Mouse (Mus musculus) bone marrow, adult 2 months (tissue): ENCODE data around the gene Rab10. TPM values are rescaled to one million over a fixed set of nuclear protein-coding genes. Genes with fewer than 3 reads are reported as not detected.

ENCODE experiments used
- H3K27ac ChIP-seq: fragments of 200-500 bp; 2 replicates; pipeline ENCODE4 v1.5.1; 2012; ENCODE audit warnings: low read depth, mild to moderate bottlenecking, control low read depth, inconsistent platforms, low read length; ENCODE audit not compliant: control insufficient read depth, poor library complexity, insufficient read depth
- H3K4me1 ChIP-seq: fragments of 200-500 bp; 2 replicates; pipeline ENCODE4 v1.6.1; 2011; ENCODE audit warnings: low read length; ENCODE audit not compliant: control insufficient read depth, insufficient read depth
- H3K4me3 ChIP-seq: fragments of 200-500 bp; replicated peaks from 2 replicates; pipeline ENCODE3; 2011; ENCODE audit warnings: mild to moderate bottlenecking, low read depth, low read length, control low read depth; ENCODE audit not compliant: control insufficient read depth
- CTCF ChIP-seq: fragments of 200-500 bp; IDR thresholded peaks from 2 replicates; pipeline ENCODE4 v1.5.1; 2011; ENCODE audit warnings: low read length, control low read depth; ENCODE audit not compliant: control insufficient read depth, insufficient read depth
- POLR2A ChIP-seq: fragments of 200-500 bp; IDR thresholded peaks from 2 replicates; pipeline ENCODE4 v1.6.1; 2011; ENCODE audit warnings: low read depth, mild to moderate bottlenecking, control low read depth, low read length, borderline replicate concordance; ENCODE audit not compliant: control insufficient read depth
- WGBS: fragments of 180-500 bp; shearing (Covaris S2); methylation state at CpG from one replicate; pipeline ENCODE4 v1.1.7; 2018; 5-methylcytosine and 5-hydroxymethylcytosine counted together
- polyA plus RNA-seq: library from polyadenylated mRNA; stranded (reverse); fragments of >200 nt; gene quantifications from 2 replicates; pipeline ENCODE4 v1.2.4, GENCODE M21; 2011; ENCODE audit warnings: low replicate concordance; ENCODE audit not compliant: missing spikeins, insufficient read depth, insufficient read length

The Rab10 gene
- polyA plus RNA-seq, 1 experiment, result 23.6 TPM

GRCm38 (mm10) chr12:3345038-3345437 lies 35.3 kb upstream of the Rab10 start:
- H3K27ac ChIP-seq, result no peak overlapping the region
- H3K4me3 ChIP-seq, result no peak overlapping the region
- WGBS, result 85% methylated on average over 5 of the region's 5 CpGs
- H3K4me1 ChIP-seq, result no peaks in the 10 kb centered on the region
- no peak for TF ChIP-seq CTCF
- no peak for TF ChIP-seq POLR2A

GRCm38 (mm10) chr12:3344155-3344554 lies 34.4 kb upstream of the Rab10 start:
- Histone ChIP-seq H3K27ac (no peak overlapping the region), H3K4me3 (no peak overlapping the region), H3K4me1 (no peaks in the 10 kb centered on the region)
- WGBS, result 73% methylated on average over 2 of the region's 2 CpGs
- TF ChIP-seq POLR2A, result no peak
- no peak for TF ChIP-seq CTCF

- Histone ChIP-seq H3K4me3 (no peak overlapping the region), H3K4me1 (no peaks in the 10 kb centered on the region; the same call in 1 of the 2 replicates), H3K27ac (peak overlapping the region; percentile 55; the same call in 1 of the 2 replicates)
- WGBS, result 68% methylated on average over 1 of the region's 1 CpGs
- TF ChIP-seq POLR2A, result no peak
- no peak for TF ChIP-seq CTCF
Observed at GRCm38 (mm10) chr12:3338931-3339330, 29.2 kb upstream of the Rab10 start.

GRCm38 (mm10) chr12:3329677-3330076 lies 19.9 kb upstream of the Rab10 start:
- WGBS, result 77% methylated on average over 4 of the region's 4 CpGs
- Histone ChIP-seq H3K4me1 (no peaks in the 10 kb centered on the region), H3K4me3 (no peak overlapping the region), H3K27ac (no peak overlapping the region)
- no peak for TF ChIP-seq POLR2A
- TF ChIP-seq CTCF, result no peak

- WGBS, result 54% methylated on average over 2 of the region's 2 CpGs
- Histone ChIP-seq H3K4me3 (no peak overlapping the region), H3K27ac (no peak overlapping the region), H3K4me1 (no peaks in the 10 kb centered on the region)
- TF ChIP-seq POLR2A (no peak), CTCF (no peak)
Observed at GRCm38 (mm10) chr12:3325232-3325631, 15.5 kb upstream of the Rab10 start.

GRCm38 (mm10) chr12:3323241-3323640 lies 13.5 kb upstream of the Rab10 start:
- Histone ChIP-seq H3K4me3 (no peak overlapping the region), H3K4me1 (no peaks in the 10 kb centered on the region), H3K27ac (no peak overlapping the region)
- WGBS, result 67% methylated on average over 6 of the region's 6 CpGs
- TF ChIP-seq CTCF (no peak), POLR2A (no peak)

- TF ChIP-seq POLR2A, result no peak
- TF ChIP-seq CTCF, result no peak
- no peak overlapping the region for H3K4me3 ChIP-seq
- 66% methylated on average over 4 of the region's 4 CpGs for WGBS
Observed at GRCm38 (mm10) chr12:3319377-3319776, 9.6 kb upstream of the Rab10 start.

GRCm38 (mm10) chr12:3316937-3317336 lies 7.2 kb upstream of the Rab10 start:
- WGBS, result 86% methylated on average over 3 of the region's 3 CpGs
- Histone ChIP-seq H3K4me3 (no peak overlapping the region), H3K27ac (no peak overlapping the region), H3K4me1 (no peaks in the 10 kb centered on the region)
- no peak for TF ChIP-seq CTCF
- no peak for TF ChIP-seq POLR2A

More at GRCm38 (mm10) chr12:3319377-3319776, 9.6 kb upstream of the Rab10 start:
- Histone ChIP-seq H3K4me1 (no peaks in the 10 kb centered on the region), H3K27ac (no peak overlapping the region)

- WGBS, result 53% methylated on average over 2 of the region's 2 CpGs
- no peak overlapping the region for H3K4me3 ChIP-seq
- TF ChIP-seq POLR2A, result no peak
- no peak for TF ChIP-seq CTCF
- H3K27ac ChIP-seq, result no peak overlapping the region
- H3K4me1 ChIP-seq, result no peaks in the 10 kb centered on the region
Observed at GRCm38 (mm10) chr12:3316083-3316482, 6.3 kb upstream of the Rab10 start.
